Mouse (Mus musculus) ZHBTc4 (cell line): Measurements from ENCODE around the gene Fam178b.
"Not testable (repeated sequence)": the region's sequence is repeated elsewhere in the genome, so short reads cannot be mapped to it uniquely, and the experiment has no call there.

Experiments
- DNase-seq: peaks from one replicate; pipeline ENCODE4 v3.0.0-alpha.2; 2011; ENCODE audit warnings: low read depth, low spot score

Gene Fam178b

DNA sequence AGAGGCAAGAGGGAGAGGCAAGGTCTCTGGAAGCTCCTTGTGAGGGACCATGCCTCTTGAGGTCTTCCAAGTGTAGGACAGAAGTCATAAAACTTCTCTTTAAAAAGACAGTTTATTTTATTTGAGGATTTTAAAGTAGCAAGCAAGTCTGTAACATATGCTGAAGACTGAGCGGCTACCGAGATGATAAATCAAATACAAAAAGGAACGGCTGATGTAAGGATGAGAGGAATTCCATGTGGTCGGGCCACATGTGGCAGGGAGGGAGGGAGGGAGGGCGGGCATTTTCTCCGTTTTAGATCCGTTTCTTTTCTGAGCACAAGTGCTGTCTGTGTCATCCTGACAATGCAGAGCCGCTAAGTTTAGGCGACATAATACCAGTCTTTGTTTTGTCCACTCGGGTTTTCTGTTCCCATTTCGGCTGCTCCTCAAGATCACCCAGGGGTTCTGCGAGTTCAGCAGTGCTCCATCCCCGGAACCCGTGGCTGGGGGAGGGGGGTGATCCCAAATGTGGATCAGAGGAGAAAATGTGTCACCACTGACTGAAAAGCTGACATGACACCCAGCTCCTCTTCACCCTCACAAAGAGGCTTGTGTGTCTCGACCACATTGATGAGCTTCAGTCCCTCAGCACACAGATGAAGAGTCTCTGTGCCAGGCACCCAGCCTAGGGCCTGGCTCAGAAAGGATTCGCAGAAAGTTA lies 10.2 kb downstream of the Fam178b start:
- no peak for DNase-seq

DNA sequence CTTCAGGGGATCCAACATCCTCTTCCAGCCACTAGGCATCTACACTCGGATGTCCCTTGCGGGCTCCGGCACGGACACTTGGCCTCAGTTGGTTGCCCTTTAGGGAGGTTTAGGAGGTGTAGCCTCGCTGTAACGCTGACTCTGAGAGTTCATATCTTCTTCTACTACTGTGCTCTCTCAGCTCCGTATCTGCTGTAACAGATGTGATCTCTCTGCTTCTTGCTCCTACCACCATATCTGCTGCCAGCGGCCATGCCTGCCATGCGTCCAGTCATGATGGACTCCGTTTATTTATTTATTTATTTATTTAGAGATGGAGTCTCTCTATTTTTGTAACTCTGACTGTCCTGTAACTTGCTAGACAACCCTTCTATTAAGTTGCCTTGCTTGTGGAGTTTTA lies 11.7 kb downstream of the Fam178b start:
- DNase-seq, result no peak

DNA sequence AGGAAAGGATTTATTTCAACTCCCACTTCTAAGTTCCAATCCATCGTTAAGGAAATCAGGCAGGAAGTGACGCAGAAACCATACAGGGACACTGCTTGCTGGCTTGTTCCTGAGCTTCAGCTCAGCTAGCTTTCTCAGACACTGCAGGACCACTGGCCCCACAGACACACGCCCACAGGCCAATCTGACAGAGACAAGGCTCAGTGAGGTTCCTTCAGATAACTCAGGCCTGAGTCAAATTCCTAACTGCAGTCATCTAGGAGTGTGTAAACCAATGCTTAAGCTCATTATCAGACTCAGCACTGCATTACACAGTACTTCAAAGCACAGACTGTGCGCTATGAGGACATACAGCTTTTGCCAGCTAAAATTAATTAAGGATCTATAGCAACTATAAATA lies 12.7 kb downstream of the Fam178b start:
- no peak for DNase-seq

DNA sequence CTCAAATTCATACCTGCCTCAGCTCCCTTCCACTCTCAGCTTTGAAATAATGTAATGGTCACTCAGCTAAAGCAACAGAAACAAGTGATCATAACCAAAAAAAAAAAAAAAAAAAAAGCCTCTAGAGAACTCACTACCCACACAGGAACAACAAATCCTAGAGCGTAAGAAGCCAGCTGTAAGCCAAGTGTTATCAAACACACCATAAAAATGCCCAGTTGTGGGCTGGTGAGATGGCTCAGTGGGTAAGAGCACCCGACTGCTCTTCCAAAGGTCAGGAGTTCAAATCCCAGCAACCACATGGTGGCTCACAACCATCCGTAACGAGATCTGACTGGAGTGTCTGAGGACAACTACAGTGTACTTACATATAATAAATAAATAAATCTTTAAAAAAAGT lies 15.0 kb downstream of the Fam178b start:
- DNase-seq, result not testable (repeated sequence)

DNA sequence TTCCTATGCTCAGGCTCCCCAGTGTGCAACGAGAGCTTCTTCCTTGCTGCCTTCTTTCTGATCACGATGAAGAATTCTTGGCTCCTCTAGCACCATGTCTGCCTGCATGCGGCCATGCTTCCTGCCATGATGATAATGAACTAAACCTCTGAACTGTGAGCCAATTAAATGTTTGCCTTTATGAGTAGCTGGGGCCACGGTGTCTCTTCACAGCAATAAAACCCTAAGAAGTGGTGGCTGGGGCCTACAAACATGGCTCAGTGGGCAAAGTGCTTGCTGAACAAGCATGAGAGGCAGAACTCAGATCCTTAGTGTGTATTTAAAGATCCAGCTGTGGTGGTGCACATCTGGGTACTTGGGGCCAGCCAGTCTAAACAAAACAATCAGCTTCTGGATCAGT lies 17.0 kb downstream of the Fam178b start:
- no peak for DNase-seq

DNA sequence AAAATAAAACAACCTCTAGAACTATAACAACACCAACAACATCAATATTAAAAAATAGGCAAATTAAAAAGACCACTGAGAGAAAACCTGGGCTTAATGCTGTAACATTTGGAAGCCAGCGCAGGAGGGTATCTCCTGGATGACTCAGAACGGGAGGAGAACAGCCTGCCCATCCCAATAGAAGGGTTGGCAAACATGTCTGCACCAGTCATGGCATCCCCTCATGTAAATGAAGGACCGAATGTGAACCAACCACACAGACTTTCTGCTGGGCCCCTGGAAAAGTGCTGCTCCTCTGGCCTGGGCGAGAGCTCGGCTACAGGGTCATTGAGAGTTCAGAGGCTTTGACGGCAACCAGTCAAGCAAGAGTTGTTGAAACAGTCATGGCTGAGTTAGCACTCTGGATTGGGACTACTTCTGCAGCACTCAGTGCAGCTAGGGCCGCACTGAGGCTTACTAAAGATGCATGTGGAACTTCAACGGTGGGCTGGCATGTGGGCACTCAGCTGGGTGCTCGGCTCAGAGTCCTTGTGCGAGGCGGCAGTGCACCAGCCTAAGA lies 17.7 kb downstream of the Fam178b start:
- no peak for DNase-seq

DNA sequence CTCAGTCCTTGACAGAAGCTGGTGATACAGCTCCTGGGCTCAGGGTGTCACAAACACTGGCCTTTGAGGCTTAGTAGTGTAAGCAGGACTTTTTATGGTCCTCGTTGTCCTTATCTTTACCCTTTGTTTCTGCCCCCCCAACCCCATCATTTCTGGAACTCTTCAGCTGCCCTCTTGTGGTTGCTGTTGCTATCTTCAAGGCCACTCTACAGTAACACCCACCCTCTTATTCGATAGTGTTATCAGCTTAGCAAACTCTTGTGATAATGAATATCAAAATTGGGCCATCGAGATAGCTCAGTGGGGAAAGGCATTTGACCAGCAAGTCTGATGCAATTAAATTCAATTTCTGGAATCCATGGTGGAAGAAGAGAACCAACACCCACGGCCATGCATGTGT lies 18.5 kb downstream of the Fam178b start:
- DNase-seq, result no peak

DNA sequence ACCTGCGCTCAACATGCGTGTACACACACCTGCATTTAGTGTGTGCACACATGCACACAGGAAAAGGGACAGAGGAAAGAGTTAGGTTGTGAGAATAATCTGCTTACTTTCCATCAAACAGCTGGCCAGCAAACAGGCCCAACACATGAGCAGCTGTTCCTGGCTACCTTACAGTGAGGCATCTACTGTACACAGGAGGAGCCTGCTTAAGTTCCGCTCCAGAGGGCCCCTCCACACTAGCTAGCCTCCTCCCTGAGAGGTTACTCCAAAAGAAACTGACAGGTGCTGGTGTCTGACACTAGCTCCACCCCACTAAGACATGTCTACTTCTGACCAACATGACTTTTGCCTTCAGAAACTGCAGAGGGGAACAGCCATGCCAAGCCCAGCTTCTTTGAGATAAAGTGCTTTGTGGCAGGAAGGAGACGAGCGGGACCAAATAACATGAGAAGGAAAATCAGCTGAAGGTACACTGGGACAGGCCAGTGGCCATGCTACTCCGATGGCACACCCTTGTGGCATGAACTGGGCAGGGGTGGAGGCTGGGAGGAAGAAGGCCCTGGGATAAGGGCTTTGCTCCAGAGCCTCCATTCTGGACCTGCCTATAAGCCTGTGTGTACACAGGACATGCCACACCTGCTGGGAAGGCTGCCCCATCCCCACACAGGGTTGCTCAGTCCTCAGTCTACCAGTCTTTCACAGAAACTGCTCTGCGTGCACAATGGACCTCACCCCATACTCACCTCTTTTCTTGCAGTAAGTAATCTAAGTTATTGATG lies 24.2 kb downstream of the Fam178b start:
- no peak for DNase-seq

DNA sequence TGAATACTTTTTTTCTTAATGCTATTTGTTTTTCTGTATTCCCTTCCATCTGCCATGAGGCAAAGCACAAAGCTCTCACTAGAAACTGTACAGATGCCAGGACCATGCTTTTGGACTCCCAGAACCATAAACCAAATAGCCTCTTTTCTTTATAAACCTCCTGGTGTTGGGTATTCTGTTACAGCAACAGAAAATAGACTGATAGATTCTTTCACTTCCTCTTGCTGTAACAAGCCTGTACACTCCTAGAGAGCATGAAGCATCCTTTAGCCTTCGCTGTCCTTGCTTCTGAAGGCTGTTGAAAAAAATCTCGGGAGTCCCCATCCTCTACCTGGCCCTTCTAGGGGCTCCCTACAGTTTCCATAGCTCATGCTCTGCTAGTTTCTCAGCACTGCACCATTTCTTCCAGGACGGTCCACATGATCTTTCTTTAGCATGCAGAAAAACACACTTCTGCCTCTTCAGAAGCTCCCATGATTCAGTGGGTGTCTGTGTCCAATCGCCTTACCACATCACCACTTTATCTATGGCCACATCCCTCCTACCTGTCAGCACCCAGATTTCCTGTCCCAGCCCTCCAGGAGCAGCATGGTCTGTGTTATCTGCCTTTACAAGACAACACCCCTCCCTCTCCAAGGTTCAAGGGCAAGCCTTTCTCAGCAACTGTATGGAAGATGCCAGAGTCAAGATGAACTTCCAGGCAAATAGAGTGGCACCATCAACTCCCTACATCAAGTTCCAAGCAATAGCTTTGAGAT lies 25.1 kb downstream of the Fam178b start:
- no peak for DNase-seq

DNA sequence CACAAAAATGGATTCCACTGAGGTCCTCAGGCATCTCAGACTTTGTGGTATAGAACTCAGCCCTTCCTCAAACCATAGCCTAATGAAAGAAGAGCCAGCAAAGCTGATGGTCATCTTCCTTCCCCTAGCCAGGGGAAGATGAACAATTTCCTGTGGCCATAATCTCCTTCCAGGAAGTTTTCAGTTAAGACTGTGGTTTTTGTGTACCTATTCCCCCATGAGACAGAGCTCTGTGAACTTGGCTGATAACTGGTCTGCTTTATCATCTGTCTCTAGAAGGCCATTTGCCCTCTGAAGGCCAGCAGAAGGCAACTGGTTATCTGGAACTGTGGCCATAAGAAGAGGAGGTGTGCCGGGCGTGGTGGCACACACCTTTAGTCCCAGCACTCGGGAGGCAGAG lies 26.8 kb downstream of the Fam178b start:
- DNase-seq, result no peak

DNA sequence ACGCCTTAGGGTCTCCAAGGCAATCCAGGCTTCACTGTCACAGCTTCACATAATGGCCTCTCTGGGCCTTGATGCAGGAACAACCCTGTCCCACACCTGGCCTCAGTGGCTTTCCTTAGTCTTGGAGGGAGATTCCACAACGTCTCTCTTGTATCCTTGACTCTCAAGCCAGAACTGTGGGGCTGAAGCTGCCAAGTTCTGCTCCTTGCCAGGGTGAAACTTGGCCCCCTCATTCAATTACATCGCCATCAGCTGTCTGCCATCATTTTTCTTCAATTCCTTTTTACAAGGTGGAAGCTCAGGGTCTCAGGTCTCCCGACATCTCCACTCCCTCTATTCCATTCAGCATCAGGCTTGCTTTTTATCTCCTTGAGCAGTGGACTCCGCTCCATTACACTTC lies 27.9 kb downstream of the Fam178b start:
- no peak for DNase-seq

DNA sequence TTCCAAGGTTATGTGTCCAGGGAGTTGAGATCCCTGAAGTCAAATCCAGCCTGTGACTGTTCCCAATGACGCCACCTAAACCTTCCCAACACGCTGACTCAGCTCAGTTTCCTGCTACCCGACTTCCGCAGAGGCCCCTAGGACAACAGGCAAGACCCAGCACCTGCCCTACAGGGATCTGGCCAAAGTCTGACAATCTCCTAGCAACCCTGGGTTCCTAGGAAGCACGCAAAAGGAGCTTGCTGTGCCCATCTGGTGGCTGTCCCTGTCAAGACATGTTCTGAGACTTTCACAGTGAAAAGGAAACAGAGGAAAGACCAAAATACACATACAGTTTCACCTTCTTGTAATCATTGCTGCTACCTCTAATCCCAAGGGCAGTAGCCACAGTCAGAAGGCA lies 35.4 kb downstream of the Fam178b start:
- no peak for DNase-seq

DNA sequence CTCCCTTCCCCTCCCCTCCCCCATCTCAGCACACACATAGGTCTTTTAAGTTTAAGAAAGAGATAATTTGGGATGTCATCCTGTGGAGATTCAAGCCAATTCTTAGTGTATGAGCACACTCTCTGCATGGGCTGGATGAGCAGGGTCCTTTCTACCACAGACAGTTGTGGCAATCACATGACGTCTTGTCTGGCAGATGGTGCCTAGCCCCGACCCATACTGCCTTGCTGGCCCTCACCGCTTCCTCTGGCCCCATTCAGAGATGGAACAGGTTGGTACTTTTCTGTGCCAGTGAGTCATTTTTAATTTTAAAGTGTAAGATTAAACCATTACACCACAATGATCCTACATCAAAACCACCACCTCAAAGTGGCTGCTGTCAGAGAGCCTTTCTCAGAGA lies 36.7 kb downstream of the Fam178b start:
- peak; percentile 34 for DNase-seq

DNA sequence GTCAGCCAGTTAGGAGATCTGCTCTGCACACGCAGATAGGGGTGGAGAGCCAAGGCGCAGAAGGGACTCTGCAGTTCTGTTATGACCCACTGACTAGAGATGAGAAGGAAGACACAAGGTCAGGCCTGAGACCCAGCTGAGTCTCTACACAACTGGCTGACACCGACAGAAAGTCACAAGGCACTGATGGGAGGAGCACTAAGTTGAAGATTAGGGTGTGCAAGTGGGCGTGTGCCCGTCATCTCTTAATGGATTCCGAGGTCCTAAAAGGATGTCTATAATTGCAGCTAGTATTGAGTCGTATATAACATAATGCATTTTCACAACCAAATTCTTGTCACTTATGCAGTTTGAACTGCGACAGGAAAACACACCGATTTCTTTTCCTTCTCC lies 38.4 kb downstream of the Fam178b start:
- no peak for DNase-seq

DNA sequence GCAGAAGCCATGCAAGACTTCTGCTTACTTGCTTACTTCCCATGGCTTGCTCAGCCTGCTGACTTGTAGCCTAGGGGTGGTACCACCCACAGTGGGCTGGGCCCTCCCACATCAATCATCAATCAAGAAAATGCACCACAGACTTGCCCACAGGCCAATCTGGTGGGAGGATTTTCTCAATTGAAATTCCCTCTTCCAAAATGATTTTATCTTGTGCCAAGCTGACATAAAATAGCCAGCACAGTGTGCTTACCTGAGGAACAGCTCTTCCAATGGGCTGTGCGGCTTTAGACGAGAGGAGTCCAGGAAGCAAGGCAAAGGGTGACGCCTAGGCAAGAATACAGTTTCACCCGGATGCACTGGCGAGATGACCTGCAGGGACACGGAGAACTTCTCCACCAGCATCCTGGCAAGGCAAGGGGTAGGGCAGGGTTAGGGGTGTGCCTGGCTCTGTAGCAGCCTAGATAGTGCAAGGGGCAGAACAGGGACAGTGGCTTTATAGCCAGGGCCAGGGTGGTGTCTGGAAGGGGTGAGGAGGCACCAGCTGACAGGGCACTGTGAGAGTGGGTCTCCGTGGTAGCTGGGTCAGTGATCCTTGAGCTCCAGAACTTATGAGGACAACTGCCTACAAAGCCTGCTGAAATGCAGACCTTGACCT lies 38.9 kb downstream of the Fam178b start:
- no peak for DNase-seq

DNA sequence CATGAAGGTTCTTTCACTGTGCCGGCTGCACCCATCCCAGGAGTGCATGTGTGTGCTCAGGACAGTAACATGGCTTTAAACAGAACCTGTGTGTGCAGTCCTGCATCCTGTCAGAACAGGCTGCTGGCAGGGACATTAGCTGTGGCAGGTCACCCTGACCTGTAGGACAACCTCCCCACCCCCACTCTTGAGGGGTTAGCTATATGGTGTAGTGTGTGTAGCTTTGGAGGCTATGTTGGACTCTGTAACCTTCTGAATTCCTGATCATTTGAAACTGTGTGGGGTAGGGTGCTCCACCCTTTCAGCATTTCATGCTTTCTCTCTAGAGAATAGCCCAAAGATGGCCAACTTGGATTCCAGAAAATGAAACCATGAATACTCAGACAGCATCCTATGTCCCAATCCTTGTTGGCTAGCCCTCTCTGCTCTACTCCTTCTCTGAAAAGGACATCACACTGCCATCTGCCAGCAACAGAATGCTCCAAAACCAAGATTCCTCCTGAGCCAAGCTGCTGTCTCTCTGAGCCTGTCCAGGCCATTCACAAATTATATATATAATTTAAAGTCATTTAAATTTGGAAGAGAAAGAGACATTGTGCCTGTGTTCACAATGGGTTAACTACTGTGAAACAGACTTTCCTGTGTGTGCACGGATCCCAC lies 47.0 kb downstream of the Fam178b start:
- DNase-seq, result no peak

DNA sequence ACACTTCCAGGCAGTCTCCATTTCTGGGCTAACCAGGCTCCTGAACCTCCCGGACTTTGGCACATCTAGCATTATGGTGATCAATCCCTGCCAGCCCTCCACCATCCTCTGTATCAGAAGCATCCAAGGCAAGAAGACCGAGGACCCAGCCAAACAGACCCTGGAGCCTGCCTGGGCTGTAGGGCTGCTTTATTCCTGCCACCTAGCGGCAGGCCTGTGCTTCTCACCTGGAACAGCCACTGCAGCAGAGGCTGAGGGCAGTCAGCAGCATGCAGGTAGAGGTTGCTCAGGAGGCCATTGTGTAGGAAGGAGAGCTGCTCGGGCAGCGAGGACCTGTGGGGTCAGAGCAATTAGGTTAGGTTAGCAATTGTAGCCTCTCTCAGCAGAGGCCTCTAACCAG lies 48.0 kb downstream of the Fam178b start:
- DNase-seq, result peak; percentile 75

DNA sequence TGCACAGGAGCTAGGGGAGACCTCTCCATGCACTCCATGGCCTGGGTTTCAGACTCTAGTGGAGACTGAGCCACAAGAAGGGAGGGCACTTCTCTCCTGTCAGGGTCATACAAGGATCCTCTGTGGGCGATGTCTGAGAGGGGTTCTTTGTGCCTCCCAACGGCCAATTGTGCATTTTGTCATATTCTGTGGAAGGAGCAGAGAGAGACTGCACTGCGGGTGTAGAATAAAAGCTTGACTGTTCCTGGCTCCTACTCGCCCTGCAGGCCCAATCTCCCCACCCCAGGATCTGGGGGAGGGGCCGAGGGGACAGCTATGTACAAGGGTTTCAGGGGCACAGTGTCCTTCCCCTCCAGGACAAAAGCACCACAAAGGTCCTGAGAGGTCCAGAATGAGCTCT lies 49.1 kb downstream of the Fam178b start:
- DNase-seq, result no peak

DNA sequence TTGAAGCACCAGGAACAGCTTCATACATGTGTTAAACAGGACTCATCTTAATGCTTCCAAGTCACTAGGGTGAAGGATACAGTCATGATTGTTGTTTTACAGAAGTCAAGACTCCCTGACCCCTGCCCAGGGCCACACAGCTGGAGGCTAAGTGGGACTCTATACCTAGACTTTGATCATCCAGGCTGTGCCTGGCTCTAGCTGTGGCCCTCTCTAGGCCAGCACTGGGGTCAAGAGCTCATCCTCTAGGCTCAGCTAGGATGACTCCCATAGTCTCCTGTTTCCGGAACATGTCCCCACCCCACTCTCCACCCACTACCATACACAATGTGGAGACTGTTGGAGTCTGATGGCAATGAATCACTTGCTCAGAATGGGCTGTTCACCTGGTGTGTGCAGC lies 50.1 kb downstream of the Fam178b start:
- DNase-seq, result peak; percentile 79

DNA sequence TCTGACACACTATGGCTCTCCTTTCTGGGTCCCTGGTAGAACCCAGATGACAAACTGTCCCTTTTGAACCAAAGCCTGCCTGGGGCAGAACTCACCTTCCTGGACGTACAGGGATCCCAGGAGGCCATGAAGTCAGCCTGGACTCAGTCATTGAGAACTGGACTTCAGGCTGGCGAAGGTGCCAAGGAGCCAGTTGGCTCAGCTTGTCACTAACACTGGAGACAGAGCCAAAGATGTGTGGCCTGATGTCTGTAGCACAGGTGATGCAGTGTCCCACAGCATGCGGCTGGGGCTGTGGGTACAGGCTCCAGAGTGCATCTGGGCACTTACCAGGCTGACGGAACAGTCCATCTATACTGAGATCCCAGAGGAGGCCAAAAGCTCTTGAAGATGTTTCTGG lies 50.9 kb downstream of the Fam178b start:
- no peak for DNase-seq

DNA sequence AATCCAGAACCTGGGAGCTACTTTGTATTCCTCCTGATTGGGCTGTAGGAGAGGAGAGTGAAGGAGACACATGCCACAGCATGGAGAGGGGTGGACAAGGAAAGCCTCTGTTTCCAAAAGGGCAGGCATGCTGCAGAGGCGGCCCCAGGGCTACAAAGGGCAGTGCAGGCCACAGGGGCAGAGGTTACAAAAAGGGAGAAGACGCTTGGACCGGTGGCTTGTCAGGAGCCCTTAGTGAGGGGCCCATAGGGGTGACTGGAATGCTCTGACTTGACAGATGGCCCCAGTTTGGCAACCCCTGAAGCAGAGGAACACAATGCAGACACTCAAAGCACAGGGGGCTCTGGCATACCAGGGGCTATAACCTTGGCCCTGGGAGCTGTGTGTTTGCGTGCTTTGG lies 51.6 kb downstream of the Fam178b start:
- no peak for DNase-seq
